Mouse (Mus musculus) liver, adult 2 months (tissue): ENCODE measurements around the gene Kcnq1.

Source experiments
- CTCF ChIP-seq: fragments of 200-500 bp; IDR thresholded peaks from 2 replicates; pipeline ENCODE4 v1.5.1; 2011; ENCODE audit warnings: low read depth, low read length, control low read depth
- POLR2A ChIP-seq: fragments of 200-500 bp; IDR thresholded peaks from 2 replicates; pipeline ENCODE4 v1.6.1; 2011; ENCODE audit warnings: low read length, control low read depth; ENCODE audit not compliant: insufficient read depth; ENCODE audit errors: extremely low read depth

DNA sequence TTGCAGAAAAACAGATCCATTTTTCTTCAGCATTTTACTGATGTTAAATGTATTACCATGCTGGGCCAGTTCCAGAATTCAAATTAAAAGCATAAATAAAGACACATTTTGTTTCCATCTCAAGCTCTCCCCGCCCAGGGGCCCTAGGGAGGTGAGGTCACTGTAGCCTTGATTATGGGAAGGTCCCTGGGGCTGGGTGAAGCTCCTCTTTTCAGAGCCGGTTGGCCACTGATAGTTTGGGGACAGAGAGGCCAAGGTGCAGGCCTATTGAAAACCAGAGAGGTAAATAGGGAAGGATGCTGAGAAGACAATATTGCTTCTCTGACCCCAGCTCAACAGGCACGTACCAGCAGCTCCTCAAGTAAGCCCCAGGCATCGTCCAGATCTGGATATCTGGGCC, 157.8 kb downstream of the Kcnq1 start:
- TF ChIP-seq CTCF (no peak), POLR2A (no peak)
